Mouse (Mus musculus): ENCODE results near the gene Focad.

GRCm38 (mm10) chr4:88163511-88164247 is 69.2 kb downstream of the Focad start:
- TF ChIP-seq CTCF (IDR thresholded peaks at IDR 0.05; ENCODE audit: low read depth) (no peak), EP300 (IDR thresholded peaks at IDR 0.05; ENCODE audit: low read depth) (no peak)
